Mouse (Mus musculus): ENCODE data around the gene Uimc1.

DNA sequence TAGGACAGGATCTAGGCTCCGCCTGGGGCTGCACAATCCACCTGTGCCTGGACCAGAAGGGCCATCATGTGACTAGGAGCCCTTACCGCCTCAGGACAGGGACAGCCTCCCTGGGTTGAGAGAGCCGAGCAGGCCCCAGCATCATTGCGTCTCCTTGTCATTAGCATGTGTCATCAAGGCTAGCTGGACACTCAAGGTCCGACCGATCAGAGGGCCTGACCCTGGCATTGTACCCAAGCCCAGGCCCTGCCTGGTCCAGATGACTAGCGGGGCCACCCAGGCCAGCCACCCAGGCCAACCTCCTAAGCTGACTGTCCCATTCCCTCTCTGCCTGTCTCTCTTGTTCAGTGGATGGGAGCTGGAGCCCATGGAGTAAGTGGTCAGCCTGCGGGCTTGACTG is 102.5 kb downstream of the Uimc1 start:
- TF ChIP-seq CTCF (IDR thresholded peaks at IDR 0.05; ENCODE audit: low read depth), result no peak
- TF ChIP-seq EP300 (IDR thresholded peaks at IDR 0.05; ENCODE audit: low read depth), result no peak
